Comparison of ENCODE assay signal across 9 mouse cellular contexts in genomic region chr2:124369991-124370390, GRCm38 (mm10).
A peak's percentile ranks its signal among the peaks of the same experiment; 100 is the strongest.
DNase-seq lines count a peak whose midpoint lies in the region; ATAC-seq and TF ChIP-seq lines count a peak whose summit lies in the region.
"Had no signal": no experiment of that assay in that cellular context is flagged by ENCODE, and none has a peak within 500 bp of the region (broad histone marks: within the 10 kb centered on the region; RNA-seq: fewer than 3 reads in every experiment).

No protein-coding gene starts in this region.

- TF ChIP-seq CTCF in intestine, postnatal 0 days (IDR thresholded peaks at IDR 0.05; ENCODE audit: low read depth), result no peak
- no peak for TF ChIP-seq CTCF in gastrocnemius, adult 2 months (IDR thresholded peaks at IDR 0.05)

- H3K27me3 ChIP-seq in intestine, embryonic 14.5 days (replicated peaks; ENCODE audit: control insufficient read depth, insufficient read depth, low read length), result no peaks in the 10 kb centered on the region
- no peaks in the 10 kb centered on the region for H3K27me3 ChIP-seq in intestine, postnatal 0 days (replicated peaks; ENCODE audit: control insufficient read depth, insufficient read depth, low read length)
- H3K27me3 ChIP-seq in intestine, embryonic 16.5 days (replicated peaks; ENCODE audit: control insufficient read depth, insufficient read depth, low read length), result no peaks in the 10 kb centered on the region
- no peaks in the 10 kb centered on the region for H3K27me3 ChIP-seq in midbrain, embryonic 11.5 days (ENCODE audit: control insufficient read depth, insufficient read depth, low read length)

- peaks cover 7% of the 10 kb centered on the region for H3K4me1 ChIP-seq in intestine, embryonic 14.5 days (replicated peaks; ENCODE audit: control insufficient read depth, insufficient read depth, low read length)
- H3K4me1 ChIP-seq in intestine, postnatal 0 days (replicated peaks; ENCODE audit: control insufficient read depth, insufficient read depth, low read length), result no peaks in the 10 kb centered on the region
- no peaks in the 10 kb centered on the region; the same call in 1 of the 2 replicates for H3K4me1 ChIP-seq in intestine, embryonic 16.5 days (ENCODE audit: control insufficient read depth, insufficient read depth, low read length)
- no peaks in the 10 kb centered on the region for H3K4me1 ChIP-seq in midbrain, embryonic 11.5 days (ENCODE audit: control insufficient read depth, insufficient read depth, low read length)

- intact Hi-C loops in gastrocnemius, adult 2 months (cut with DNase I), result no loop called here

- WGBS in intestine, embryonic 14.5 days, result 40% methylated on average over 2 of the region's 2 CpGs
- WGBS in intestine, postnatal 0 days, result 59% methylated on average over 2 of the region's 2 CpGs
- 45% methylated on average over 2 of the region's 2 CpGs for WGBS in intestine, embryonic 16.5 days
- whole genome bisulfite sequencing in midbrain, embryonic 11.5 days, result 75% methylated on average over 2 of the region's 2 CpGs

- H3K36me3 ChIP-seq in intestine, embryonic 14.5 days (ENCODE audit: control insufficient read depth, insufficient read depth, low read length), result no peaks in the 10 kb centered on the region
- H3K36me3 ChIP-seq in intestine, postnatal 0 days (ENCODE audit: control insufficient read depth, insufficient read depth), result no peaks in the 10 kb centered on the region
- H3K36me3 ChIP-seq in intestine, embryonic 16.5 days (ENCODE audit: control insufficient read depth, insufficient read depth, low read length), result no peaks in the 10 kb centered on the region
- H3K36me3 ChIP-seq in midbrain, embryonic 11.5 days (ENCODE audit: control insufficient read depth, insufficient read depth, low read length), result no peaks in the 10 kb centered on the region

- no peak overlapping the region for H3K4me3 ChIP-seq in intestine, embryonic 14.5 days (ENCODE audit: low read depth, low read length)
- H3K4me3 ChIP-seq in intestine, postnatal 0 days (ENCODE audit: low read depth, low read length), result no peak overlapping the region
- no peak overlapping the region for H3K4me3 ChIP-seq in gastrocnemius, adult 2 months
- H3K4me3 ChIP-seq in intestine, embryonic 16.5 days (ENCODE audit: low read length), result no peak overlapping the region
- no peak overlapping the region for H3K4me3 ChIP-seq in midbrain, embryonic 11.5 days (ENCODE audit: low read depth, low read length)

- H3K27ac ChIP-seq in intestine, embryonic 14.5 days (ENCODE audit: low read depth), result peak overlapping the region; percentile 7; the same call in 1 of the 2 replicates
- H3K27ac ChIP-seq in intestine, postnatal 0 days (ENCODE audit: low read depth, low read length), result no peak overlapping the region
- peak overlapping the region; percentile 40 for H3K27ac ChIP-seq in gastrocnemius, adult 2 months
- H3K27ac ChIP-seq in intestine, embryonic 16.5 days (ENCODE audit: low read length), result no peak overlapping the region
- H3K27ac ChIP-seq in midbrain, embryonic 11.5 days (ENCODE audit: low read depth, low read length), result no peak overlapping the region
- H3K27ac ChIP-seq: macrophage had no signal

- no peak overlapping the region for H3K9ac ChIP-seq in intestine, embryonic 14.5 days (ENCODE audit: low read length)
- H3K9ac ChIP-seq in intestine, postnatal 0 days (ENCODE audit: low read depth, low read length), result no peak overlapping the region
- no peak overlapping the region for H3K9ac ChIP-seq in intestine, embryonic 16.5 days (ENCODE audit: low read depth, low read length)
- H3K9ac ChIP-seq in midbrain, embryonic 11.5 days (ENCODE audit: low read length), result no peak overlapping the region

- ATAC-seq in intestine, embryonic 14.5 days (replicated peaks; ENCODE audit: low FRiP score, low TSS enrichment, low read depth), result no peak
- no peak for ATAC-seq in intestine, postnatal 0 days
- peak; percentile 40; the same call in 1 of the 2 replicates for ATAC-seq in intestine, embryonic 16.5 days
- no peak for ATAC-seq in midbrain, embryonic 11.5 days (ENCODE audit: low FRiP score)

- no peak overlapping the region for H3K4me2 ChIP-seq in intestine, embryonic 14.5 days (ENCODE audit: low read length)
- no peak overlapping the region for H3K4me2 ChIP-seq in intestine, postnatal 0 days (replicated peaks; ENCODE audit: low read depth)
- H3K4me2 ChIP-seq in intestine, embryonic 16.5 days (ENCODE audit: low read depth, low read length), result no peak overlapping the region
- H3K4me2 ChIP-seq in midbrain, embryonic 11.5 days, result no peak overlapping the region

- peak; percentile 56 for DNase-seq in intestine, embryonic 14.5 days (ENCODE audit: low spot score)
- DNase-seq in adrenal gland, adult 2 months, result peak; percentile 44
- DNase-seq in gastrocnemius, adult 2 months, result peak; percentile 85
- DNase-seq in ovary, postnatal 10 days (ENCODE audit: low spot score), result peak; percentile 9
- DNase-seq in spleen, adult 18-20 months, result no peak
- no peak for DNase-seq in midbrain, embryonic 11.5 days (ENCODE audit: low spot score, missing footprints)

- H3K9me3 ChIP-seq in intestine, embryonic 14.5 days (ENCODE audit: control insufficient read depth, low read length), result no peaks in the 10 kb centered on the region
- no peaks in the 10 kb centered on the region for H3K9me3 ChIP-seq in intestine, postnatal 0 days (ENCODE audit: control insufficient read depth)
- H3K9me3 ChIP-seq in intestine, embryonic 16.5 days (ENCODE audit: control insufficient read depth, low read length), result no peaks in the 10 kb centered on the region
- H3K9me3 ChIP-seq in midbrain, embryonic 11.5 days (ENCODE audit: control insufficient read depth, low read length), result no peaks in the 10 kb centered on the region

Comparison
In these comparisons a context has a peak if more than half of its experiments do, and no peak if none do; other contexts are left out.
1. H3K27ac ChIP-seq: peak in intestine, embryonic 14.5 days (single experiment) and gastrocnemius, adult 2 months (single experiment); none in intestine, postnatal 0 days (single experiment), intestine, embryonic 16.5 days (single experiment) and midbrain, embryonic 11.5 days (single experiment).
2. DNase-seq: peak in intestine, embryonic 14.5 days (single experiment), adrenal gland, adult 2 months (single experiment), gastrocnemius, adult 2 months (single experiment) and ovary, postnatal 10 days (single experiment); none in spleen, adult 18-20 months (0 of 2) and midbrain, embryonic 11.5 days (single experiment).